Mouse (Mus musculus) megakaryocyte, embryonic 14.5 days (primary cell): Measurements from ENCODE around the gene Arl8a.

Experiments
- FLI1 ChIP-seq: IDR thresholded peaks from 2 replicates; pipeline ENCODE4 v1.6.1; 2012; ENCODE audit warnings: low read length, inconsistent platforms, mixed read lengths
- GATA1 ChIP-seq: IDR thresholded peaks from 3 replicates; pipeline ENCODE4 v1.6.1; 2012; ENCODE audit warnings: mixed read lengths, low read length, inconsistent platforms, borderline replicate concordance

- TF ChIP-seq GATA1 (no peak), FLI1 (no peak)
Measured at GRCm38 (mm10) chr1:135195907-135196440, 49.4 kb downstream of the Arl8a start.
